Mouse (Mus musculus) olfactory bulb, adult 2 months (tissue): ENCODE data around the gene Olfr316.

Source experiments
- CTCF ChIP-seq: fragments of 200-500 bp; IDR thresholded peaks from 2 replicates; pipeline ENCODE4 v1.5.1; 2012; ENCODE audit warnings: low read depth, mild to moderate bottlenecking, low read length, moderate library complexity; ENCODE audit not compliant: insufficient read depth
- POLR2A ChIP-seq: fragments of 200-500 bp; IDR thresholded peaks from 2 replicates; pipeline ENCODE4 v1.6.1; 2012; ENCODE audit warnings: mild to moderate bottlenecking, low read depth, low read length, moderate library complexity; ENCODE audit not compliant: insufficient read depth

DNA sequence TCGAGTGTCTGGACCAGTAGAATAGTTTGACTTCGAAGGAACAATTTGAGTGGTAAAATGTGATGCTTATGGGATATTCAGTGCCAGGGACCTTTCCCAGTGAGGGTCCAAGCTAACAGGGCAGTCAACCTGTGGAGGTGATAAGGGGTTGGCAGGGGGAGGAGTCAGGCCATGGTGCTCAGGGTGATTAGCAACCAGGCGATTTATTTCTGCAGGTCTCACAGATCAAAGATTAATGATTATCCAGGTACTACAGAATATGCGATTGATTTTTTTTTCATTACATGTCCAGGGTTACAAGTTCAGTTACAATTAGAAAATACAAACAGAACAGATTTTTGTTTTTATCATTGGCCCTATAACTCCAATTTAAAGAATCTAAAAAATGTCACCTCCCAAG, 51.3 kb downstream of the Olfr316 start:
- TF ChIP-seq CTCF (no peak), POLR2A (no peak)
